Mouse (Mus musculus): ENCODE results near the gene Brk1. TPM values are rescaled to one million over a fixed set of nuclear protein-coding genes. Genes with fewer than 3 reads are reported as not detected.

Brk1 gene
- total RNA-seq, 1 experiment from 2014 or later, result 104 TPM

DNA sequence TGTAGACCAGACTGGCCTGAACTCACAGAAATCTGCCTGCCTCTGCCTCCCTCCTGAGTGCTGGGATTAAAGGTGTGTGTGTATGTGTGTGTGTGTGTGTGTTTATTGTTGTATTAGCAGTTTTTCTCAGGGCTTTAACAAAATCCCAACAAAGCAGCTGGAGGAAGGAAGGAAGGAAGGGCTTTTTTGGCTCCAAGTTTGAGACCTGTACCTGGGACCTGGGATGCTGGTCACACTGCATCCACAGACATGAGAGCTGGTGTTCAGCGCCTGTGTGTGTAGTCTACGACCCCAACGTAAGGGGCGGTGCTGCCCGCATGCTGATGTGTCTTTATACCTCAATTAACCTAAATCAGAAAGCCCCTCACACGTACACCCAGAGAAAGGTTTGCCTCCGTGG is 49.0 kb downstream of the Brk1 start:
- no peak for ATAC-seq (replicated peaks in 1 of 2; ENCODE audit: insufficient read depth in 1 of 2, low FRiP score in 2 of 2, low TSS enrichment in 1 of 2, low read depth in 1 of 2, poor library complexity in 2 of 2, severe bottlenecking in 2 of 2)

DNA sequence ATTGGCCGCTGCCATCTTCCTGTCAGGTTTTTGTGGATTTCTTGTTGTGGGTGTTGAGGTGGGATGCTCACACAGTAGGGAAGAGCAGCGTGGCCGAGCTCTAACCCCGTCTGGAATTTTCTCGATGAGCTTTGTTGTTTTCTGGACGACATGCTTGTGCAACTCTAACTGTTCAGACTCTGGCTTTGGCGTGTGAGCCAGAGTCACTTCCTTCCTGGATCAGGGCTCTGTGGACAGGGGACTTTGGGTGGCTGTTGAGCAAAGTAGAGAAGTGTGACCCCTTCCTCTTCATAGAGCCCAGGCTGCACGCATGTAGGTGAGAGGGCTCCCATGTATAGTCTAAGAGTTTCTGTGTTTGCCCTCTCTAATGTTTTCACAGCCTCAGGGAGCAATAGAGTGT is 49.5 kb downstream of the Brk1 start:
- ATAC-seq (replicated peaks in 1 of 2; ENCODE audit: insufficient read depth in 1 of 2, low FRiP score in 2 of 2, low TSS enrichment in 1 of 2, low read depth in 1 of 2, poor library complexity in 2 of 2, severe bottlenecking in 2 of 2), result peak; percentile 39 to 44; a peak in 3 of 4 replicates

DNA sequence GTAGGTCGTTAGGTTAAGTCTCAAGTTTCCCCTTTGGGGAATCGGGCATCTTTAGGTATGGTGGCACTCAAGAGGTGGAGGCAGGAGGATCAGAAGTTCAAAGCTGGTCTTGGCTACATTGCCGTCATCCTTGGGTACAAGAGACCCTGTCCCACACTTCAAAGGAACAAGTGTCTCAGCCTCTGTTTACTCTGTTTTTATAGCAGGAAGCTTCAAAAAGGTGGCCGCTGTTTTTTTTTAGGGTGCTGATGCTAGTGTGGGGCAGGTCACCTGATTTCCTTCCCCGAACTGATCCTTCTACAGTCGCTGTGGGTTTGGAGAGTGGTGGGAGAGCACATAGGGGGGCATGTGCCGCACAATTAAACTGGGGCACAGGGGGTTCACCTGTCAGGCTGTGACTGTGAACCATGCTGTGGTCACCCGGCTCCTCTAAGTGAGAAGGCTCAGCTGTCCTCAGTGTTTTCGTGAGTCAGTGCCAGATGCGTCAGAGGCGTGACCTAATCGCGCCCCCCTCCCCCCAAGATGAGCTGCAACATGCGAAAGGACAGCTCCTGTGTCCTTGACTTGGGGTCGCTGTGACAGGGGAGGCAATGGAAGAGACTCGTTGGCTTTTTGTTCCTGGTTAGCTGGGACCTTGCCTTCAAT is 50.3 kb downstream of the Brk1 start:
- peak; percentile 49 to 58 for ATAC-seq (replicated peaks in 1 of 2; ENCODE audit: insufficient read depth in 1 of 2, low FRiP score in 2 of 2, low TSS enrichment in 1 of 2, low read depth in 1 of 2, poor library complexity in 2 of 2, severe bottlenecking in 2 of 2)

DNA sequence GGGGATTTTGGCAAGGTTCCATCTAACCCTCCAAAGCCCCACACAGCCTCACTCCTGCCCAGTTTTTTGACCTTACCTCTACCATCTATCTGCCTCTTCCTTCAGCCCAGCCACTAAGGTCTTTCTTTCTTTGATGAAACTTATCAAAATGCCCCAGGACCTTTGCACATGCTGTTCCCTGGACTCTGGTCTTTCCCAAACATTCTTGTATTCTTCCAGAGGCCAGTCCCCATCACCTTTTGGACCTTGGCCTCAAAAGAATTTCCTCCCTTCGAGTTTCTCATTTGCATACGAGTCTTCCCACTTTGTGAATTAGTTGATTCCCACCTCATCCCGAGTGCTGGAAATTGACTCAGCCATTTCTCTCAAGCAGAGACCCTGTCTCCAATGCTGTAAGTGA is 50.9 kb downstream of the Brk1 start:
- no peak for ATAC-seq (replicated peaks in 1 of 2; ENCODE audit: insufficient read depth in 1 of 2, low FRiP score in 2 of 2, low TSS enrichment in 1 of 2, low read depth in 1 of 2, poor library complexity in 2 of 2, severe bottlenecking in 2 of 2)

DNA sequence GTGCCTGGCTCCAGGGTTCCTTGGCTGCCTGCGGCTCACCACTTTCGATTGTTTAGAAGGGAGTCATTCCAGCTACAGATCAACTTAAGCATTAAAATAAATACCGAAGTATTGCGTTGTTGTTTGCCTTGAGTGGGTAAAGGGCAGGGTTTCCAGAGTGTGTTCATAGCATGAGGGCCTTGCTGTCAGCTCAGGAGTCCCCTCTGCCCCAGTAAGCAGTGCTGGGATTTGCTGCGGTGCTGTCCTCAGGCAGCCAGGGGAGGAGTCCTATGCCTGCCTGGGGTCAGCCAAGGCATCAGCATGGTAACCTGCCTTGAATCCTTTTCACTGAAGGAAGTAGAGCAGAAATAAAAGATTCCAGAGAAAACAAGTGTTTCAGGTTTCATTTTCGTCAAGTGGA is 52.3 kb downstream of the Brk1 start:
- ATAC-seq (replicated peaks in 1 of 2; ENCODE audit: insufficient read depth in 1 of 2, low FRiP score in 2 of 2, low TSS enrichment in 1 of 2, low read depth in 1 of 2, poor library complexity in 2 of 2, severe bottlenecking in 2 of 2), result no peak

DNA sequence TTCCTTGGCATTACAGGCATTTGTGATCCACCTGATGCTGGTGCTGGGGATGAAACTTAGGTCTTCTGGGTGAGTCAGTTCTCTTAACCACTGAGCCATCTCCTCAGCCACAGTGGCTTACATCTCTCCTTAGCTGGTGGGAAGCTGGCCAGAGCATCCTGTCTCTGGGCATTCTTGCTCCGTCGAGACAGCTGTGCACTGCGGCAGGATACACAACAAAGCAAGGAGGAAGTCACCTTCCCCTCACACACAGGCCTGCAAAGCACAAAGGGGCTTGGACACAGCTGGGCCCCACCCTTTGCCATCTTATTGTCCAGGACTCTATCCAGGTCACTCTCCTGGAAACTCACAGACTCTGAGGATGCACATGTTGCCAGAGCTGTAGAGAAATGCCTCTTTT is 53.7 kb downstream of the Brk1 start:
- 0 out of 4 replicates have a peak, but pooled peaks have one; percentile 5 to 16 for ATAC-seq (replicated peaks in 1 of 2; ENCODE audit: insufficient read depth in 1 of 2, low FRiP score in 2 of 2, low TSS enrichment in 1 of 2, low read depth in 1 of 2, poor library complexity in 2 of 2, severe bottlenecking in 2 of 2)

DNA sequence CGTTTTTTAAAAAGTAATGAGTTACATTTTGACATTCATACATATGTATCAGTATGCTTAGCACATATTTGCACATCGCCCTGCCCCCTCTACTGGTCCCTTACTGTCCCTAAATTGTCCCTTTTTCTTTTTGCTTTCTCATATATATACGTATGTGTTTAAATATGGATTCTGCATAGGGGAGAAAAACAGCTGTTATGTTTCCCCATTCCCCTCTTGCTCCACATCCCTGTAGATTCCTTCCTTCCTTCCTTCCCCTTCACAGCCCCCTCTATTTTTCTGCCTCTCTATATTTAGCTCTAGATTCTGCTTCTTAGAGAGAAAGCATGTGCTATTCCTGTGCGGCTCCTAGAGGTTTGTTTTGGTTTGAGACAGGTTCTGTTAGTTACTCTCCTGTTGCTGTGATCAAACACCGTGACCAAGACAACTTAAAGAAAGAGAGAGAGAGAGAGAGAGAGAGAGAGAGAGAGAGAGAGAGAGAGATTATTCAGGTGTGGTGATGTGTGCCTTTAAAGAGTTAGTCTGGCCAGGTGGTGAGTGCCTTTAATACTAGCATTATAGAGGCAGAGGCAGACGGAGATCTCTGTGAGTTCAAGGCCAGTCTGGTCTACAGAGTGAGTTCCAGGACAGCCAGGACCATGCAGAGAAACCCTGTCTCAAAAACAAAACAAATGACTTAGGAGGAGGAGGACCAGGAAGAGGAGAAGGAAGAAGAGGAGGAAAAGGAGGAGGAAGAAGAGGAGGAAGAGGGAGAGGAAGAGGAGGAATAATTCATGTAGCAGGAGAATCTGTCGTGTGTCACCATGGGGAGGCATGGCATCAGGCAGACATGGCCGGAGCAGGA is 55.3 kb downstream of the Brk1 start:
- ATAC-seq (replicated peaks in 1 of 2; ENCODE audit: insufficient read depth in 1 of 2, low FRiP score in 2 of 2, low TSS enrichment in 1 of 2, low read depth in 1 of 2, poor library complexity in 2 of 2, severe bottlenecking in 2 of 2), result no peak

DNA sequence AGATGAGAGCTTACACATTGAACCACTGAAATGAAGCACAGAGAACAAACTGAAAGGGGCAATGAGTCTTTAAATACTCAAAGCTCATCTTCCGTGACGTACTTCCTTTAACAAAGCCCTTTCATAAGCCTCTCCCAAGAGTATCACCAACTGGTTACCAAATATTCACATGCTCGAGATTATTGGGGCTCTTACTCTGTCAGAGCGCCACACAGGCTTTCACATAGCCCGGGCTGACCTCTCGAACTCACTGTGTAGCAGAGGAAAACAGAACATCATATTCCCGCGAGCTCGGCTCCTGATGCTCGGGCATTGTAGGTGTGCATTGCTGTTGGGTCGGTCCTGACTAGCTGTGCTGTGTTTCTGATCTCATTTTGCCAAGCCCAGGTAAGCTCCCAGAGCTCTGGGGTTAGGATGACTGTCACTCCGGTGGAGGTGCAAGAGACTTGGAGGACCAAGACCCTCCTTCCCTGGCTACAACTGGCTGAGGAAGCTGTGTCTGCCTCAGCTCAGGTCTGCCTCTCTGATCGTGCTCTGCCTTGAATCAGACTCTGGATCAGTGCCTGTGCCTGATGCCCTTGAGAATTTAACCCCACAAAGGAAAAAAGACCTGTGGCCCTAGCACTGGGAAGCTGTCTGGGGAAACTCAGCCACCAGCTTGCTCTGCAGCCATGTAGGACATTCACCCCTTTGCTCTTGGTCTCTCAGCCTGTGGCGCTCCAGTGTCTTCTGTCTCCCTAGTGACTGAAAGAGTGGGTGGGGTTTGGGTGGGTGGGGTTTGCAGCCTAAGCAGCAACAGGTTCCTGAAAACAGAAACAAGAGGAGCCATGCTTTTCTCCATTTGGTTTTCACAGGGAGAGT is 56.1 kb downstream of the Brk1 start:
- peak in 1 of 2 experiments; percentile 30; a peak in 2 of 4 replicates for ATAC-seq (replicated peaks in 1 of 2; ENCODE audit: insufficient read depth in 1 of 2, low FRiP score in 2 of 2, low TSS enrichment in 1 of 2, low read depth in 1 of 2, poor library complexity in 2 of 2, severe bottlenecking in 2 of 2)

DNA sequence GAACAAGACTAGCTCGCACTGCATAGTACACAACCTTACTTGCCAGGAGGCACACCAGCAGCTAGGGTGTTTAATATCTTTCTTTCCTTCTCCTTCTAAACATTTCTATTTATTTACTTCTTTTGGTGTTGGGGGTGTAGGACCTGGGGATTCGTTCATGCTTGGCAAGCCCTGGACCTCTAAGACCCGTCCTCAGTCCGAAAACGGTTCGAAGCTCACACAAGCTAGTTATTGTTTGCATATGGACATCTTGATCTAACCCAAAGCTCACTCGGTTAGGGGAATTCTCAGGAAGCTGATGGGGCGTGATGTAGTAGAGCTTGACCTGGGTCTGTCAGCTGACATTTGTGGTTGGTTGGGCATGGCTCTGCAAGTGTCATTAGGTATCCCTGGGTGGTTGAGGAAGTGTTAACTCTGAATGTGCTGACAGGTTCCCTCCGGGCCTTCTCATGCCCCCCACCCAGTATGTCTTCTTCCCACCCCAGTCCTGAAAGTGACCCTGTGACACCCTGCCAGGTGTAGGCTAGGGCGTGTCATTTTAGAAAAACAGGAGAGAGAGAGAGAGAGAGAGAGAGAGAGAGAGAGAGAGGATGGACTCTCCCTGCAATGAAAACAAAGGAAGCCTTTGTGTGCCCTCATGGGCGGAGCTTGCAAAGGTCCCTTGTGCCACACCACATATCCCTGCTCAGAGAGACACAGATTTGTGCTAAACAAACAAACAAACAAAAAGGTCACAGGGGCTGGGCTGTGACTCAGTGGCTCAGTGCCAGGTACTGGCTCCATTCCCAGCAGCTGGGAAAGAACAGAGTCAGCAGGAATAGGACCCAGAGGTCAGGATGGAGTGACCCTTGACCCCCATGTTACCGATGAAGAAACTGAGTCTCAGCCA is 57.0 kb downstream of the Brk1 start:
- ATAC-seq (replicated peaks in 1 of 2; ENCODE audit: insufficient read depth in 1 of 2, low FRiP score in 2 of 2, low TSS enrichment in 1 of 2, low read depth in 1 of 2, poor library complexity in 2 of 2, severe bottlenecking in 2 of 2), result peak in 1 of 2 experiments; percentile 33; a peak in 2 of 4 replicates

DNA sequence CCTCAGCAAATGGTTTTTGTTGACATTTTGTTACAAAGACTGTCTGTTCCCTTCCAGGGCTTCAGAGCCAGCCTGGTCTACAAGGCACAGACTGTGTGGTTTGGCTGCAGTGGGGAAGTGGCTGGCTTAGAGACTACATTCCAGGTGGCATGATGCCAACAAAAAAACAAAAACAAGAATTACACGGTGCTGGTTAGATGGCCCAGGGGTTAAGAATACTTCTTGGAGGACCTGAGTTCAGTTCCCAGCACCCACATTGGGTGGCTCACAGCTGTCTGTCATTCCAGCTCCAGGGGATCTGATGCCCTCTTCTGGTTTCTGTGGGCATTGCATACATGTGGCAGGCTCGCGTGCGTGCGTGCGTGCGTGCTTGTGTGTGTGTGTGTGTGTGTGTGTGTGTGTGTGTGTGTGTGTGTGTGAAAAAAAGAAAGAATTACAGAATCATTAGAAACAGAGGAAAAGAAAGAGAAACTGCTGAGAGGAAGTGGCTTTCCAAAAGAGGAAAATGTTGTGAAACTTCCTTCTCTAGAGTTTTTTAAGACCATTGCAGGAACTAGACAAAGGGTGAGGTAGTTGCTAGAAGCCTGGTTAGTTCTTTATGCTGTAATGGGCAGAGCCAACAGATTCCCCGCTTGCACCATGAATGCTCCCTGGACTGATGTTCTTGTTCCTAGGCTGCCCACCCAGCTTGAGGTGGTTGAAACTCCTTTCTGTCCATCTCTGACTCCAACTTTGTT is 58.6 kb downstream of the Brk1 start:
- peak in 1 of 2 experiments; percentile 52; a peak in 2 of 4 replicates for ATAC-seq (replicated peaks in 1 of 2; ENCODE audit: insufficient read depth in 1 of 2, low FRiP score in 2 of 2, low TSS enrichment in 1 of 2, low read depth in 1 of 2, poor library complexity in 2 of 2, severe bottlenecking in 2 of 2)

DNA sequence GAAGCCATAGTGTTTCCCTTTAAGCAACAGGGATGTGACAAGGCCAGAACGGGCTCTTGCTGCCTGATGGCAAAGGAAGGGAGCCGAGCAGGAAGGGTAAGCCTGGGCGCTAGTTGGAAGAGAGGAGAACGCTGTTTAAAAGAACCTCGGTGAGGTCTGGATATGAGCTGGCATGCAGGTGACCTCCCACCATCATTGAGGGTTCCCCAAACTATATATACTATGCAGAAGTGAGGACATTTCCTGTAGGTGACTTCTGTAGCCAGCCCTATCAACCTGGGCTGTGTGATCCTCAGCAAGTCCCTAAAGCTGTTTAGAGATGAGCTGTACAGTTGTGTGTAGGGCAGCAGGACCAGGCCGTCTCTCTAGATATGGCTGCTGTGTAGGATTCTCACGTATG is 59.7 kb downstream of the Brk1 start:
- ATAC-seq (replicated peaks in 1 of 2; ENCODE audit: insufficient read depth in 1 of 2, low FRiP score in 2 of 2, low TSS enrichment in 1 of 2, low read depth in 1 of 2, poor library complexity in 2 of 2, severe bottlenecking in 2 of 2), result no peak

Other genes with a start within 250 kb of the Brk1 start
- 25.5 and 37.9 TPM in 2 replicates for gene Tada3, start 226.9 kb upstream of the Brk1 start, total RNA-seq (2017)
- gene Arpc4, start 226.7 kb upstream of the Brk1 start, total RNA-seq (2017), result 159 and 191 TPM in 2 replicates
- 1.5 and 7.5 TPM in 2 replicates for gene Ttll3, start 215.5 kb upstream of the Brk1 start, total RNA-seq (2017)
- gene Rpusd3, start 185.4 kb upstream of the Brk1 start, total RNA-seq (2017), result 4.5 and 4.6 TPM in 2 replicates
- not detected in 2 replicates for gene Cidec, start 169.0 kb upstream of the Brk1 start, total RNA-seq (2017)
- gene Jagn1, start 162.2 kb upstream of the Brk1 start, total RNA-seq (2017), result 15.9 and 28.2 TPM in 2 replicates
- 8.4 and 10.6 TPM in 2 replicates for gene Il17re, start 146.3 kb upstream of the Brk1 start, total RNA-seq (2017)
- gene Il17rc, start 133.3 kb upstream of the Brk1 start, total RNA-seq (2017), result 0.65 and 1.4 TPM in 2 replicates
- 7.4 and 8.3 TPM in 2 replicates for gene Creld1, start 121.5 kb upstream of the Brk1 start, total RNA-seq (2017)
- gene Prrt3, start 102.8 kb upstream of the Brk1 start, total RNA-seq (2017), result not detected in 2 replicates
- 31.2 and 37.1 TPM in 2 replicates for gene Emc3, start 73.1 kb upstream of the Brk1 start, total RNA-seq (2017)
- 22.0 and 25.4 TPM in 2 replicates for gene Fancd2, start 73.1 kb upstream of the Brk1 start, total RNA-seq (2017)
- not detected in 2 replicates for gene Fancd2os, start 4.1 kb upstream of the Brk1 start, total RNA-seq (2017)
- gene Vhl, start 19.2 kb downstream of the Brk1 start, total RNA-seq (2017), result 13.5 and 18.6 TPM in 2 replicates
- 20.7 and 30.8 TPM in 2 replicates for gene Irak2, start 33.7 kb downstream of the Brk1 start, total RNA-seq (2017)
- 120 and 137 TPM in 2 replicates for gene Tatdn2, start 92.3 kb downstream of the Brk1 start, total RNA-seq (2017)
- gene Ghrl, start 115.1 kb downstream of the Brk1 start, total RNA-seq (2017), result not detected in 2 replicates
- 88.1 and 99.7 TPM in 2 replicates for gene Sec13, start 136.0 kb downstream of the Brk1 start, total RNA-seq (2017)